Comparison of ENCODE assay signal across 8 mouse cellular contexts in genomic region chr5:30959198-30959854, GRCm38 (mm10). TPM values are rescaled to one million over a fixed set of nuclear protein-coding genes. Genes with fewer than 3 reads are reported as not detected.
DNase-seq lines count a peak whose midpoint lies in the region; ATAC-seq and TF ChIP-seq lines count a peak whose summit lies in the region.

No protein-coding gene starts in this region.

- ATAC-seq in lung, embryonic 16.5 days (ENCODE audit: low read depth), result no peak
- ATAC-seq in kidney, postnatal 0 days (replicated peaks; ENCODE audit: low FRiP score, low read depth), result 0 out of 2 replicates have a peak, but pooled peaks have one; percentile 1
- no peak for ATAC-seq in midbrain, embryonic 16.5 days

- peaks cover 15% of the 10 kb centered on the region for H3K4me1 ChIP-seq in lung, embryonic 16.5 days (replicated peaks; ENCODE audit: control insufficient read depth, insufficient read depth, low read length)
- H3K4me1 ChIP-seq in erythroblast, embryonic 14.5 days (ENCODE audit: control insufficient read depth), result peaks cover 39% of the 10 kb centered on the region
- H3K4me1 ChIP-seq in kidney, postnatal 0 days (replicated peaks; ENCODE audit: insufficient read depth, low read length), result peaks cover 18% of the 10 kb centered on the region; the same call in 1 of the 2 replicates
- peaks cover 26% of the 10 kb centered on the region for H3K4me1 ChIP-seq in midbrain, embryonic 16.5 days (ENCODE audit: control insufficient read depth, insufficient read depth, low read length)

- peak overlapping the region; percentile 81 for H3K4me2 ChIP-seq in lung, embryonic 16.5 days (ENCODE audit: low read depth, low read length)
- H3K4me2 ChIP-seq in kidney, postnatal 0 days (ENCODE audit: low read length), result peak overlapping the region; percentile 91
- peak overlapping the region; percentile 97 for H3K4me2 ChIP-seq in midbrain, embryonic 16.5 days (ENCODE audit: low read length)

- WGBS in lung, embryonic 16.5 days, result 19% methylated on average over 19 of the region's 19 CpGs
- 13% methylated on average over 19 of the region's 19 CpGs for WGBS in kidney, postnatal 0 days
- 36% methylated on average over 19 of the region's 19 CpGs for WGBS in midbrain, embryonic 16.5 days

- DNase-seq in lung, postnatal 25 days (ENCODE audit: low spot score), result no peak
- DNase-seq in kidney, postnatal 0 days (ENCODE audit: low spot score), result peak; percentile 52
- no peak for DNase-seq in natural killer cell, adult 2 months (ENCODE audit: low spot score in 2 of 2)
- no peak for DNase-seq in retina, postnatal 1 day
- DNase-seq in left cerebral cortex, adult 8-10 months (ENCODE audit: low spot score in 2 of 2), result no peak

- H3K9ac ChIP-seq in lung, embryonic 16.5 days (ENCODE audit: low read length), result peak overlapping the region; percentile 81
- H3K9ac ChIP-seq in kidney, postnatal 0 days (ENCODE audit: low read depth, low read length), result peak overlapping the region; percentile 93
- peak overlapping the region; percentile 93 for H3K9ac ChIP-seq in midbrain, embryonic 16.5 days (ENCODE audit: low read depth, low read length)

- TF ChIP-seq CTCF in kidney, postnatal 0 days (IDR thresholded peaks at IDR 0.05; ENCODE audit: low read depth), result no peak

- H3K27me3 ChIP-seq in lung, embryonic 16.5 days (ENCODE audit: control insufficient read depth, insufficient read depth, low read depth, low read length), result no peaks in the 10 kb centered on the region
- peaks cover 9% of the 10 kb centered on the region for H3K27me3 ChIP-seq in erythroblast, embryonic 14.5 days (ENCODE audit: control insufficient read depth)
- H3K27me3 ChIP-seq in kidney, postnatal 0 days (ENCODE audit: insufficient read depth, low read length), result no peaks in the 10 kb centered on the region
- 0 out of 2 replicates have a peak, but pooled peaks cover 3% of the 10 kb centered on the region for H3K27me3 ChIP-seq in midbrain, embryonic 16.5 days (ENCODE audit: control insufficient read depth, insufficient read depth, low read depth, low read length)

- H3K36me3 ChIP-seq in lung, embryonic 16.5 days (ENCODE audit: control insufficient read depth, insufficient read depth, low read length), result peaks cover 23% of the 10 kb centered on the region
- H3K36me3 ChIP-seq in erythroblast, embryonic 14.5 days (ENCODE audit: control insufficient read depth), result peaks cover 43% of the 10 kb centered on the region
- peaks cover 16% of the 10 kb centered on the region for H3K36me3 ChIP-seq in kidney, postnatal 0 days (ENCODE audit: insufficient read depth, low read length)
- peaks cover 22% of the 10 kb centered on the region for H3K36me3 ChIP-seq in midbrain, embryonic 16.5 days (ENCODE audit: control insufficient read depth, insufficient read depth, low read length)

- H3K9me3 ChIP-seq in lung, embryonic 16.5 days (ENCODE audit: control insufficient read depth, low read length), result no peaks in the 10 kb centered on the region
- peaks cover 9% of the 10 kb centered on the region; the same call in 1 of the 2 replicates for H3K9me3 ChIP-seq in erythroblast, embryonic 14.5 days (ENCODE audit: control insufficient read depth, low read length)
- H3K9me3 ChIP-seq in kidney, postnatal 0 days (replicated peaks; ENCODE audit: low read length), result no peaks in the 10 kb centered on the region
- no peaks in the 10 kb centered on the region for H3K9me3 ChIP-seq in midbrain, embryonic 16.5 days (replicated peaks; ENCODE audit: control insufficient read depth, low read length, poor library complexity, severe bottlenecking)

- peak overlapping the region; percentile 85; the same call in 1 of the 2 replicates for H3K27ac ChIP-seq in lung, embryonic 16.5 days (ENCODE audit: low read length)
- peak overlapping the region; percentile 88 for H3K27ac ChIP-seq in kidney, postnatal 0 days
- peak overlapping the region; percentile 89 for H3K27ac ChIP-seq in midbrain, embryonic 16.5 days (ENCODE audit: low read length)

- H3K4me3 ChIP-seq in lung, embryonic 16.5 days (ENCODE audit: low read length), result peak overlapping the region; percentile 69
- H3K4me3 ChIP-seq in erythroblast, embryonic 14.5 days (replicated peaks), result peak overlapping the region; percentile 87
- peak overlapping the region; percentile 86 for H3K4me3 ChIP-seq in kidney, postnatal 0 days (replicated peaks; ENCODE audit: low read depth, low read length)
- peak overlapping the region; percentile 85 for H3K4me3 ChIP-seq in midbrain, embryonic 16.5 days (ENCODE audit: low read depth, low read length)

RNA-seq across cellular contexts. Expression of gene Preb, which starts 0.8 kb away (rescaled TPM):
- 125 and 129 TPM in 2 replicates for polyA plus RNA-seq in lung, embryonic 16.5 days (2015; fragmentation: Nextera tagmentation; extraction: Ambion mirVana)
- 4.6 and 5.1 TPM in 2 replicates for polyA plus RNA-seq in erythroblast, embryonic 14.5 days (2012)
- 103 and 117 TPM in 2 replicates for polyA plus RNA-seq in kidney, postnatal 0 days (2015; fragmentation: Nextera tagmentation; extraction: Ambion mirVana)
- 102 and 105 TPM in 2 replicates for polyA plus RNA-seq in midbrain, embryonic 16.5 days (2015; fragmentation: Nextera tagmentation; extraction: Ambion mirVana)
- 100 to 1,000 TPM; 114 to 135 (median 128) TPM for total RNA-seq in left cerebral cortex, adult 8-10 months (2022)

RNA-seq across cellular contexts. Expression of gene Tcf23, which starts 9.1 kb away (rescaled TPM):
- 0.21 and 0.40 TPM in 2 replicates for polyA plus RNA-seq in lung, embryonic 16.5 days (2015; fragmentation: Nextera tagmentation; extraction: Ambion mirVana)
- polyA plus RNA-seq in erythroblast, embryonic 14.5 days (2012), result not detected in 2 replicates
- polyA plus RNA-seq in kidney, postnatal 0 days (2015; fragmentation: Nextera tagmentation; extraction: Ambion mirVana), result 2.2 and 2.3 TPM in 2 replicates
- polyA plus RNA-seq in midbrain, embryonic 16.5 days (2015; fragmentation: Nextera tagmentation; extraction: Ambion mirVana), result not detected in 2 replicates
- total RNA-seq in left cerebral cortex, adult 8-10 months (2022), result under 1 TPM; 0.12 to 0.27 (median 0.16) TPM

RNA-seq across cellular contexts. Expression of gene Cgref1, which starts 13.9 kb away (rescaled TPM):
- polyA plus RNA-seq in lung, embryonic 16.5 days (2015; fragmentation: Nextera tagmentation; extraction: Ambion mirVana), result 2.1 and 3.3 TPM in 2 replicates
- not detected in 2 replicates for polyA plus RNA-seq in erythroblast, embryonic 14.5 days (2012)
- polyA plus RNA-seq in kidney, postnatal 0 days (2015; fragmentation: Nextera tagmentation; extraction: Ambion mirVana), result 47.4 and 52.2 TPM in 2 replicates
- polyA plus RNA-seq in midbrain, embryonic 16.5 days (2015; fragmentation: Nextera tagmentation; extraction: Ambion mirVana), result 68.2 and 86.8 TPM in 2 replicates
- total RNA-seq in left cerebral cortex, adult 8-10 months (2022), result 10 to 100 TPM; 23.9 to 28.0 (median 27.1) TPM

RNA-seq across cellular contexts. Expression of gene Khk, which starts 38.1 kb away (rescaled TPM):
- polyA plus RNA-seq in lung, embryonic 16.5 days (2015; fragmentation: Nextera tagmentation; extraction: Ambion mirVana), result 13.2 and 15.0 TPM in 2 replicates
- 1.8 and 2.6 TPM in 2 replicates for polyA plus RNA-seq in erythroblast, embryonic 14.5 days (2012)
- polyA plus RNA-seq in kidney, postnatal 0 days (2015; fragmentation: Nextera tagmentation; extraction: Ambion mirVana), result 68.9 and 70.6 TPM in 2 replicates
- 9.6 and 9.9 TPM in 2 replicates for polyA plus RNA-seq in midbrain, embryonic 16.5 days (2015; fragmentation: Nextera tagmentation; extraction: Ambion mirVana)
- total RNA-seq in left cerebral cortex, adult 8-10 months (2022), result 10 to 100 TPM; 16.2 to 21.5 (median 18.9) TPM

RNA-seq across cellular contexts. Expression of gene Emilin1, which starts 46.1 kb away (rescaled TPM):
- polyA plus RNA-seq in lung, embryonic 16.5 days (2015; fragmentation: Nextera tagmentation; extraction: Ambion mirVana), result 212 and 225 TPM in 2 replicates
- polyA plus RNA-seq in erythroblast, embryonic 14.5 days (2012), result 0.50 and 0.81 TPM in 2 replicates
- polyA plus RNA-seq in kidney, postnatal 0 days (2015; fragmentation: Nextera tagmentation; extraction: Ambion mirVana), result 204 and 226 TPM in 2 replicates
- polyA plus RNA-seq in midbrain, embryonic 16.5 days (2015; fragmentation: Nextera tagmentation; extraction: Ambion mirVana), result 11.7 and 12.3 TPM in 2 replicates
- 1 to 10 TPM; 2.3 to 4.2 (median 2.8) TPM for total RNA-seq in left cerebral cortex, adult 8-10 months (2022)

Comparison
In these comparisons a context has a peak if more than half of its experiments do, and no peak if none do; other contexts are left out.
1. RNA of gene Preb, which starts 0.8 kb away (polyA plus RNA-seq): 125 to 129 TPM in lung, embryonic 16.5 days, 103 to 117 TPM in kidney, postnatal 0 days and 102 to 105 TPM in midbrain, embryonic 16.5 days; 4.6 to 5.1 TPM in erythroblast, embryonic 14.5 days; every median in the first group is over 10 times any median in the second.
2. RNA of gene Cgref1, which starts 13.9 kb away (polyA plus RNA-seq): 68.2 to 86.8 TPM in midbrain, embryonic 16.5 days and 47.4 to 52.2 TPM in kidney, postnatal 0 days; 2.1 to 3.3 TPM in lung, embryonic 16.5 days and not detected in erythroblast, embryonic 14.5 days; every median in the first group is over 10 times any median in the second.
3. Peak in every context shown above with its lines, with median percentiles within 50 percentile points of each other: H3K27ac ChIP-seq, H3K4me2 ChIP-seq, H3K4me3 ChIP-seq and H3K9ac ChIP-seq.